Mouse (Mus musculus): ENCODE measurements around the gene Cd68.

DNA sequence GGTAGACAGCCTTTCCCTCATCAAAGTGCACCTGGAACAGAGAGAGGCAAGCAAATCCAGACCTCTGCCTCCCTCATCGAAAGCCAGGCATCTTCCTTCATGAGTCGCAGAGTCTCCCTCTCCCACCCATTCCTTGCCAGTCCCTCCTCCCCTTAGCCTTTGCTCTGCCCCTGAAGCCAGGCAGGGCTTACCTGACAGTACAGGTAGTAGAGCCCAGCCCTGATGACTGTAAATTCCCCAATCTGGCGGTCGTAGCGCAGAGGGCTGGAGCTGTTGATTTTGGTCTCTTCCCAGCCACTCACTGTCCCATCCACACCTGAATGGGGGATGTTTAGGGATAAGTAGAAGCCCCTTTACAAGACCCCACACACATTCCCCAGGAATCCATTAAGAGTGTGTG lies 21.1 kb upstream of the Cd68 start:
- TF ChIP-seq CTCF (IDR thresholded peaks at IDR 0.05; ENCODE audit: control insufficient read depth, insufficient read depth, low read length): no peak
- TF ChIP-seq POLR2A (IDR thresholded peaks at IDR 0.05; ENCODE audit: borderline replicate concordance, control insufficient read depth, low read depth, low read length): no peak

All from bone marrow, adult 2 months (tissue).